In the genomic region with DNA sequence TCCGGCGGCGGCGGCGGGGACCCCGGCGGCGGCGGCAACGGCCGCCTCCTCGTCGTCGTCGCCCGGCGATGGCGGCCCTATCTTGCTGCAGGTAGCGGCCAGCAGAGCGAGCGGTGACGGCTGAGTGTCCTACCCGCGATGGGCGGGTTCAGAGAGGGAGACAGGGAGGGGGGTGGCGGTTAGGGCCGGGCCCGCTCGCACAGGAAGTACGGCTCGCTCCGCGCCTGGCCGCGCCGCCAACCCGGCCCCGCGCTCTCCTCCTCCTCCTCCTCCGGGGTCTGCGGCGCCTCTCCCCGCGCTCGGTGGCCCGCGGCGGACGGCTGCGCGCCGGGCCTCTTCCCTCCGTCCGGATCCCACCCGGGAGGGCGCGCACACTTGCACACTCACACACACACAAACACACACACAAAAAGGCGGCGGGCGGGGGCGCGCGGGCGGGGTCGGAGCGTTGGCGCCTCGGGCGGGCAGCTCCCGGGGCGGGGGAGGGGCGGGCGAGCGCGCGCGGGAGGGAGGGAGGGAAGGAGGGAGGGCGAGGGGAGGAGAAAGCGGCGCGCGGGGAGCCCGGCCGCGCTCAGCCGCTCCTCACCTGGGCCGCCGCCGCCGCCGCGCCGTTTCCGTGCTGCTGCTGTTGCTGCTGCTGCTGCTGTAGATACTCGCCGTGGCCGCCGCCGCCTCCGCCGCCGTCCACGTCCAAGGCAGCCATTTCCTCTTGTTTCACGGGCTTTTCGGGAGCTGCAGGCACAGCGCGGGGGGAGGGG, we compare ENCODE assay signal across 8 mouse cellular contexts. TPM values are rescaled to one million over a fixed set of nuclear protein-coding genes. Genes with fewer than 3 reads are reported as not detected.
A peak's percentile ranks its signal among the peaks of the same experiment; 100 is the strongest.
DNase-seq lines count a peak whose midpoint lies in the region; ATAC-seq lines count a peak whose summit lies in the region.

No protein-coding gene starts in this region.

- no peaks in the 10 kb centered on the region for H3K9me3 ChIP-seq in intestine, embryonic 16.5 days (ENCODE audit: control insufficient read depth, low read length)
- H3K9me3 ChIP-seq in midbrain, embryonic 11.5 days (ENCODE audit: control insufficient read depth, low read length), result no peaks in the 10 kb centered on the region

- peaks cover 15% of the 10 kb centered on the region for H3K4me1 ChIP-seq in intestine, embryonic 16.5 days (ENCODE audit: control insufficient read depth, insufficient read depth, low read length)
- peaks cover 7% of the 10 kb centered on the region; the same call in 1 of the 2 replicates for H3K4me1 ChIP-seq in midbrain, embryonic 11.5 days (ENCODE audit: control insufficient read depth, insufficient read depth, low read length)

- H3K27me3 ChIP-seq in intestine, embryonic 16.5 days (replicated peaks; ENCODE audit: control insufficient read depth, insufficient read depth, low read length), result no peaks in the 10 kb centered on the region
- no peaks in the 10 kb centered on the region for H3K27me3 ChIP-seq in midbrain, embryonic 11.5 days (ENCODE audit: control insufficient read depth, insufficient read depth, low read length)

- peak overlapping the region; percentile 100 for H3K9ac ChIP-seq in intestine, embryonic 16.5 days (ENCODE audit: low read depth, low read length)
- H3K9ac ChIP-seq in midbrain, embryonic 11.5 days (ENCODE audit: low read length), result peak overlapping the region; percentile 100

- peak overlapping the region; percentile 100 for H3K27ac ChIP-seq in intestine, embryonic 16.5 days (ENCODE audit: low read length)
- H3K27ac ChIP-seq in midbrain, embryonic 11.5 days (ENCODE audit: low read depth, low read length), result peak overlapping the region; percentile 100

- peak; percentile 95 for DNase-seq in adrenal gland, adult 2 months
- peak; percentile 92 for DNase-seq in embryo, embryonic 11 days
- peak; percentile 85 to 88 for DNase-seq in gastrocnemius, postnatal 36 days
- peak; percentile 87 for DNase-seq in left cerebral cortex, postnatal 36 days (ENCODE audit: low spot score in 2 of 2)
- DNase-seq in midbrain, embryonic 11.5 days (ENCODE audit: low spot score, missing footprints), result peak; percentile 98
- peak; percentile 93 for DNase-seq in right cerebral cortex, postnatal 4 days
- DNase-seq in yolk sac, embryonic 10.5 days (ENCODE audit: low spot score), result peak; percentile 95

- peak; percentile 87 for ATAC-seq in intestine, embryonic 16.5 days
- peak; percentile 81 for ATAC-seq in midbrain, embryonic 11.5 days (ENCODE audit: low FRiP score)

- 1% methylated on average over 58 of the region's 107 CpGs for WGBS in intestine, embryonic 16.5 days
- WGBS in midbrain, embryonic 11.5 days, result 0% methylated on average over 54 of the region's 107 CpGs

- peak overlapping the region; percentile 100 for H3K4me3 ChIP-seq in intestine, embryonic 16.5 days (ENCODE audit: low read length)
- H3K4me3 ChIP-seq in midbrain, embryonic 11.5 days (ENCODE audit: low read depth, low read length), result peak overlapping the region; percentile 100

- H3K36me3 ChIP-seq in intestine, embryonic 16.5 days (ENCODE audit: control insufficient read depth, insufficient read depth, low read length), result no peaks in the 10 kb centered on the region
- no peaks in the 10 kb centered on the region for H3K36me3 ChIP-seq in midbrain, embryonic 11.5 days (ENCODE audit: control insufficient read depth, insufficient read depth, low read length)

- peak overlapping the region; percentile 45 for H3K4me2 ChIP-seq in intestine, embryonic 16.5 days (ENCODE audit: low read depth, low read length)
- peak overlapping the region; percentile 71 for H3K4me2 ChIP-seq in midbrain, embryonic 11.5 days

- intact Hi-C loops in gastrocnemius, postnatal 36 days (cut with DNase I), result no loop called here
- intact Hi-C loops in left cerebral cortex, postnatal 36 days (cut with DNase I), result loop anchor here (5.0 kb wide), 1 partner anchor 298 kb away; no protein-coding TSS in a partner anchor

RNA-seq across cellular contexts. Expression of a gene that starts 1.2 kb away (rescaled TPM):
- total RNA-seq in adrenal gland, adult 2 months (2021), result 10 to 100 TPM; 53.8 to 62.2 TPM
- polyA plus RNA-seq in adrenal gland, adult 2 months (2012; rRNA removed), result 12.0 and 12.1 TPM in 2 replicates
- 10 to 100 TPM; 19.7 to 21.1 TPM for total RNA-seq in gastrocnemius, postnatal 36 days (2021)
- polyA plus RNA-seq in intestine, embryonic 16.5 days (2015; fragmentation: Nextera tagmentation; extraction: Ambion mirVana), result 33.3 and 35.0 TPM in 2 replicates
- total RNA-seq in left cerebral cortex, postnatal 36 days (2021), result 10 to 100 TPM; 50.0 to 54.8 TPM
- 69.1 and 69.3 TPM in 2 replicates for polyA plus RNA-seq in midbrain, embryonic 11.5 days (2014; fragmentation: Nextera tagmentation; extraction: Ambion mirVana)

RNA-seq across cellular contexts. Expression of a gene that starts 7.4 kb away (rescaled TPM):
- total RNA-seq in adrenal gland, adult 2 months (2021), result not detected
- not detected in 2 replicates for polyA plus RNA-seq in adrenal gland, adult 2 months (2012; rRNA removed)
- not detected for total RNA-seq in gastrocnemius, postnatal 36 days (2021)
- polyA plus RNA-seq in intestine, embryonic 16.5 days (2015; fragmentation: Nextera tagmentation; extraction: Ambion mirVana), result not detected in 2 replicates
- total RNA-seq in left cerebral cortex, postnatal 36 days (2021), result not detected
- polyA plus RNA-seq in midbrain, embryonic 11.5 days (2014; fragmentation: Nextera tagmentation; extraction: Ambion mirVana), result not detected in 2 replicates

Comparison
In these comparisons a context has a peak if more than half of its experiments do, and no peak if none do; other contexts are left out.
1. Peak in every context shown above with its lines: DNase-seq, ATAC-seq, H3K4me3 ChIP-seq and H3K27ac ChIP-seq.